Mouse (Mus musculus): ENCODE data around the gene Mepce.

- TF ChIP-seq CTCF (IDR thresholded peaks at IDR 0.05; ENCODE audit: insufficient read depth, low read depth, low read length) (no peak), POLR2A (IDR thresholded peaks at IDR 0.05; ENCODE audit: insufficient read depth, low read depth, low read length) (no peak)
Measured at GRCm38 (mm10) chr5:137796606-137797005, 9.2 kb upstream of the Mepce start.
